Mouse (Mus musculus) lung, postnatal 0 days (tissue): Measurements from ENCODE around the gene Inka1. TPM values are rescaled to one million over a fixed set of nuclear protein-coding genes. Genes with fewer than 3 reads are reported as not detected.
A peak's percentile ranks its signal among the peaks of the same experiment; 100 is the strongest.

Source experiments
- ATAC-seq: fragments of 200-750 bp; cut with Nextera tagmentation; 2 replicates; pipeline ENCODE4 v1.8.0; 2017; ENCODE audit warnings: moderate library complexity
- DNase-seq: peaks from one replicate; pipeline ENCODE4 v3.0.0-alpha.2; 2016; ENCODE audit warnings: low spot score
- H3K27ac ChIP-seq: fragments of 300-500 bp; sonication (generic); 2 replicates; pipeline ENCODE4 v1.5.1; 2014; ENCODE audit warnings: antibody characterized with exemption, mild to moderate bottlenecking, low read length, mixed read lengths
- H3K27me3 ChIP-seq: fragments of 300-500 bp; sonication (generic); replicated peaks from 2 replicates; pipeline ENCODE4 v1.6.1; 2014; ENCODE audit warnings: low read length, mixed read lengths; ENCODE audit not compliant: insufficient read depth
- H3K36me3 ChIP-seq: fragments of 300-500 bp; sonication (generic); 2 replicates; pipeline ENCODE4 v1.6.1; 2014; ENCODE audit warnings: low read length, mixed read lengths; ENCODE audit not compliant: insufficient read depth
- H3K4me1 ChIP-seq: fragments of 300-500 bp; sonication (generic); 2 replicates; pipeline ENCODE4 v1.6.1; 2014; ENCODE audit warnings: antibody characterized with exemption, low read depth, low read length, mixed read lengths; ENCODE audit not compliant: insufficient read depth
- H3K4me2 ChIP-seq: fragments of 300-500 bp; sonication (generic); replicated peaks from 2 replicates; pipeline ENCODE4 v1.6.1; 2014; ENCODE audit warnings: low read depth, mild to moderate bottlenecking, low read length, moderate library complexity, mixed read lengths
- H3K4me3 ChIP-seq: fragments of 300-500 bp; sonication (generic); 2 replicates; pipeline ENCODE4 v1.5.1; 2014; ENCODE audit warnings: low read depth, low read length
- H3K9ac ChIP-seq: fragments of 300-500 bp; sonication (generic); replicated peaks from 2 replicates; pipeline ENCODE4 v1.6.1; 2014; ENCODE audit warnings: low read depth, mild to moderate bottlenecking
- H3K9me3 ChIP-seq: fragments of 300-500 bp; sonication (generic); 2 replicates; pipeline ENCODE4 v1.6.1; 2016; ENCODE audit warnings: low read length, mixed read lengths
- CTCF ChIP-seq: IDR thresholded peaks from 2 replicates; pipeline ENCODE4 v1.5.1; 2016; ENCODE audit warnings: antibody characterized with exemption, mild to moderate bottlenecking
- EP300 ChIP-seq: IDR thresholded peaks from 2 replicates; pipeline ENCODE4 v1.6.1; 2016; ENCODE audit warnings: antibody characterized with exemption, mild to moderate bottlenecking, control low read depth
- WGBS: fragments of 180-500 bp; shearing (Covaris S2); extraction: QIAGEN DNeasy Blood & Tissue Kit; methylation state at CpG from one replicate; pipeline ENCODE4 v1.1.7; 2014; 5-methylcytosine and 5-hydroxymethylcytosine counted together
- polyA plus RNA-seq: library from polyadenylated mRNA; unstranded; fragments of >200 nt; fragmentation: Nextera tagmentation; extraction: Ambion mirVana; gene quantifications from 2 replicates; pipeline ENCODE4 v1.2.1, GENCODE M21; 2015

Gene Inka1
- polyA plus RNA-seq, 1 experiment from 2014 or later: 65.0 TPM

GRCm38 (mm10) chr9:107981684-107982605, 3.7 kb downstream of the Inka1 start:
- Histone ChIP-seq H3K27ac (peak overlapping the region; percentile 92), H3K36me3 (0 out of 2 replicates have a peak, but pooled peaks cover 14% of the 10 kb centered on the region), H3K4me1 (peaks cover 11% of the 10 kb centered on the region; the same call in 1 of the 2 replicates), H3K9ac (peak overlapping the region; percentile 32; the same call in 1 of the 2 replicates), H3K4me3 (peak overlapping the region; percentile 59), H3K27me3 (no peaks in the 10 kb centered on the region), H3K9me3 (no peaks in the 10 kb centered on the region), H3K4me2 (peak overlapping the region; percentile 70)
- peak; percentile 79 for DNase-seq
- WGBS: 27% methylated on average over 7 of the region's 7 CpGs
- TF ChIP-seq CTCF: no peak
- TF ChIP-seq EP300: peak; percentile 33; the same call in 1 of the 2 replicates
- peak; percentile 15 for ATAC-seq

- ATAC-seq (no peak), DNase-seq (no peak)
- Histone ChIP-seq H3K4me3 (no peak overlapping the region), H3K4me2 (no peak overlapping the region), H3K4me1 (peaks cover 21% of the 10 kb centered on the region; the same call in 1 of the 2 replicates), H3K9me3 (no peaks in the 10 kb centered on the region), H3K27me3 (no peaks in the 10 kb centered on the region), H3K27ac (no peak overlapping the region), H3K36me3 (0 out of 2 replicates have a peak, but pooled peaks cover 14% of the 10 kb centered on the region), H3K9ac (no peak overlapping the region)
- TF ChIP-seq EP300: no peak
- TF ChIP-seq CTCF: no peak
- WGBS: 86% methylated on average over 12 of the region's 12 CpGs
These were observed 6.9 kb downstream of the Inka1 start for GRCm38 (mm10) chr9:107978815-107979214.

- WGBS: 57% methylated on average over 12 of the region's 12 CpGs
- H3K36me3 ChIP-seq: 0 out of 2 replicates have a peak, but pooled peaks cover 12% of the 10 kb centered on the region
- H3K9me3 ChIP-seq: no peaks in the 10 kb centered on the region
- H3K4me3 ChIP-seq: peak within 1 kb of the TSS; percentile 14
- peak within 1 kb of the TSS; percentile 78 for H3K27ac ChIP-seq
- H3K9ac ChIP-seq: peak within 1 kb of the TSS; percentile 36
- TF ChIP-seq CTCF: no peak
- no peak for TF ChIP-seq EP300
- peaks cover 11% of the 10 kb centered on the region; the same call in 1 of the 2 replicates for H3K4me1 ChIP-seq
- no peaks in the 10 kb centered on the region for H3K27me3 ChIP-seq
- DNase-seq (peak; percentile 84), ATAC-seq (peak; percentile 73)
- peak within 1 kb of the TSS; percentile 60 for H3K4me2 ChIP-seq
These were observed 10.0 kb downstream of the Inka1 start, which contains the start of gene Uba7 for GRCm38 (mm10) chr9:107975399-107976386. Uba7 (plus strand) TSS chr9:107975505.

GRCm38 (mm10) chr9:107974491-107975171, 11.0 kb downstream of the Inka1 start:
- WGBS: 72% methylated on average over 10 of the region's 10 CpGs
- no peak for ATAC-seq
- no peak for DNase-seq
- peak overlapping the region; percentile 60; the same call in 1 of the 2 replicates for H3K4me2 ChIP-seq
- 0 out of 2 replicates have a peak, but pooled peaks cover 7% of the 10 kb centered on the region for H3K36me3 ChIP-seq
- no peaks in the 10 kb centered on the region for H3K27me3 ChIP-seq
- no peaks in the 10 kb centered on the region for H3K9me3 ChIP-seq
- no peak overlapping the region for H3K4me3 ChIP-seq
- peaks cover 11% of the 10 kb centered on the region; the same call in 1 of the 2 replicates for H3K4me1 ChIP-seq
- peak overlapping the region; percentile 78 for H3K27ac ChIP-seq
- H3K9ac ChIP-seq: no peak overlapping the region
- TF ChIP-seq EP300 (no peak), CTCF (no peak)

GRCm38 (mm10) chr9:107971690-107972541, 13.8 kb downstream of the Inka1 start:
- no peak overlapping the region for H3K9ac ChIP-seq
- peak; percentile 60 for ATAC-seq
- no peak overlapping the region for H3K4me3 ChIP-seq
- 46% methylated on average over 8 of the region's 8 CpGs for WGBS
- TF ChIP-seq EP300: no peak
- no peak for TF ChIP-seq CTCF
- no peaks in the 10 kb centered on the region for H3K27me3 ChIP-seq
- peak; percentile 43 for DNase-seq
- H3K9me3 ChIP-seq: no peaks in the 10 kb centered on the region
- no peak overlapping the region for H3K27ac ChIP-seq
- H3K4me1 ChIP-seq: peaks cover 11% of the 10 kb centered on the region; the same call in 1 of the 2 replicates
- no peaks in the 10 kb centered on the region for H3K36me3 ChIP-seq
- no peak overlapping the region for H3K4me2 ChIP-seq
